13 mouse cellular contexts compared by ENCODE assay signal in the genomic region with DNA sequence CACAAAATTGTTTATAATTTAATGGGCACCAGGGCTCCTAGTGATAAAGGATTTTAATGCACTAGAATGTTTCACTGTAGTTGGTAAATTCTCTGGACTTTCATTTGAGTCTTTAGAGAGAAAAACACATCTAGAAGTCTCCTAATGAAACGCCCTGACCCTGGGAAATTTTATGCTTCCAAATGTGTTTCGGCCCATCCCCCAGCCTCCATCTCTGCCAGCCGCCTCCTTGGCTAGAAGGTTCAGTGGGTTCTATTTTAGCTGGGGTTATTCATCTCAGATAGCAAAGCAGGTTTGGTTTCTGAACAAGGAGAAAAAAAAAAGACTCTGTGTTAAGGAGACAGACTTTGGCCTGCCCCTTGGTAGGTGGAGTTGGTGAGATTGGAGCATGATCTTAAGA.
A peak's percentile ranks its signal among the peaks of the same experiment; 100 is the strongest.
DNase-seq lines count a peak whose midpoint lies in the region; ATAC-seq lines count a peak whose summit lies in the region.
"Had no signal": no experiment of that assay in that cellular context is flagged by ENCODE, and none has a peak within 500 bp of the region (broad histone marks: within the 10 kb centered on the region; RNA-seq: fewer than 3 reads in every experiment).

No protein-coding gene starts in this region.

- no peaks in the 10 kb centered on the region for H3K27me3 ChIP-seq in neural tube, embryonic 11.5 days (ENCODE audit: control insufficient read depth, insufficient read depth, low read length)
- H3K27me3 ChIP-seq in hindbrain, embryonic 12.5 days, result no peaks in the 10 kb centered on the region
- H3K27me3 ChIP-seq in midbrain, embryonic 13.5 days, result no peaks in the 10 kb centered on the region
- H3K27me3 ChIP-seq: heart, embryonic 15.5 days; liver, embryonic 15.5 days had no signal

- H3K36me3 ChIP-seq in neural tube, embryonic 11.5 days (ENCODE audit: control insufficient read depth, insufficient read depth, low read length), result no peaks in the 10 kb centered on the region
- H3K36me3 ChIP-seq in hindbrain, embryonic 12.5 days, result no peaks in the 10 kb centered on the region
- no peaks in the 10 kb centered on the region for H3K36me3 ChIP-seq in midbrain, embryonic 13.5 days
- H3K36me3 ChIP-seq: heart, embryonic 15.5 days; liver, embryonic 15.5 days had no signal

- H3K4me1 ChIP-seq in neural tube, embryonic 11.5 days (ENCODE audit: control insufficient read depth, insufficient read depth, low read length), result peaks cover 10% of the 10 kb centered on the region
- peaks cover 16% of the 10 kb centered on the region for H3K4me1 ChIP-seq in hindbrain, embryonic 12.5 days
- peaks cover 21% of the 10 kb centered on the region for H3K4me1 ChIP-seq in midbrain, embryonic 13.5 days (replicated peaks)
- H3K4me1 ChIP-seq: heart, embryonic 15.5 days; liver, embryonic 15.5 days had no signal

- no peak overlapping the region for H3K9ac ChIP-seq in neural tube, embryonic 11.5 days (ENCODE audit: low read length)
- no peak overlapping the region for H3K9ac ChIP-seq in hindbrain, embryonic 12.5 days
- no peak overlapping the region for H3K9ac ChIP-seq in midbrain, embryonic 13.5 days (replicated peaks)
- H3K9ac ChIP-seq: heart, embryonic 15.5 days; liver, embryonic 15.5 days had no signal

- DNase-seq in cerebellum, postnatal 14 days, result peak; percentile 23 to 29
- no peak for DNase-seq in cerebellum, adult 11 months
- peak; percentile 56 for DNase-seq in neural tube, embryonic 11.5 days (ENCODE audit: low spot score)
- no peak for DNase-seq in neural tube, embryonic 10.5 days (ENCODE audit: extremely low spot score, low spot score)
- no peak for DNase-seq in heart, adult 9 months (ENCODE audit: low spot score in 2 of 2)
- no peak for DNase-seq in left cerebral cortex, adult 9 months (ENCODE audit: low spot score in 2 of 2)
- DNase-seq: spleen, adult 18-20 months had no signal

- ATAC-seq in neural tube, embryonic 11.5 days (ENCODE audit: insufficient read depth, low FRiP score, low TSS enrichment), result 0 out of 2 replicates have a peak, but pooled peaks have one; percentile 11
- no peak for ATAC-seq in hindbrain, embryonic 12.5 days (ENCODE audit: low FRiP score)
- ATAC-seq in midbrain, embryonic 13.5 days, result no peak
- ATAC-seq: intestine, postnatal 0 days had no signal

- 21% methylated on average over 3 of the region's 3 CpGs for WGBS in neural tube, embryonic 11.5 days
- 21% methylated on average over 3 of the region's 3 CpGs for WGBS in hindbrain, embryonic 12.5 days
- 19% methylated on average over 3 of the region's 3 CpGs for WGBS in midbrain, embryonic 13.5 days

- peak overlapping the region; percentile 84 for H3K27ac ChIP-seq in neural tube, embryonic 11.5 days (ENCODE audit: low read depth, low read length)
- peak overlapping the region; percentile 40; the same call in 1 of the 2 replicates for H3K27ac ChIP-seq in hindbrain, embryonic 12.5 days
- H3K27ac ChIP-seq in midbrain, embryonic 13.5 days, result peak overlapping the region; percentile 35; the same call in 1 of the 2 replicates
- H3K27ac ChIP-seq: heart, embryonic 15.5 days; liver, embryonic 15.5 days; macrophage had no signal

- no peaks in the 10 kb centered on the region for H3K9me3 ChIP-seq in neural tube, embryonic 11.5 days (ENCODE audit: control insufficient read depth, low read length)
- peaks cover 5% of the 10 kb centered on the region; the same call in 1 of the 2 replicates for H3K9me3 ChIP-seq in hindbrain, embryonic 12.5 days (replicated peaks)
- no peaks in the 10 kb centered on the region for H3K9me3 ChIP-seq in midbrain, embryonic 13.5 days
- H3K9me3 ChIP-seq: heart, embryonic 15.5 days; liver, embryonic 15.5 days had no signal

- H3K4me2 ChIP-seq in neural tube, embryonic 11.5 days (ENCODE audit: low read depth), result no peak overlapping the region
- H3K4me2 ChIP-seq in hindbrain, embryonic 12.5 days (replicated peaks), result no peak overlapping the region
- no peak overlapping the region for H3K4me2 ChIP-seq in midbrain, embryonic 13.5 days (replicated peaks)
- H3K4me2 ChIP-seq: heart, embryonic 15.5 days; liver, embryonic 15.5 days had no signal

- no peak overlapping the region for H3K4me3 ChIP-seq in neural tube, embryonic 11.5 days (ENCODE audit: low read depth, low read length)
- H3K4me3 ChIP-seq in hindbrain, embryonic 12.5 days, result no peak overlapping the region
- no peak overlapping the region for H3K4me3 ChIP-seq in midbrain, embryonic 13.5 days (replicated peaks)
- H3K4me3 ChIP-seq: heart, embryonic 15.5 days; liver, embryonic 15.5 days had no signal

Comparison
In these comparisons a context has a peak if more than half of its experiments do, and no peak if none do; other contexts are left out.
1. DNase-seq: peak in cerebellum, postnatal 14 days (2 of 2) and neural tube, embryonic 11.5 days (single experiment); none in cerebellum, adult 11 months (single experiment), neural tube, embryonic 10.5 days (single experiment), heart, adult 9 months (0 of 2) and left cerebral cortex, adult 9 months (0 of 2).
2. Peak in every context shown above with its lines, with median percentiles within 50 percentile points of each other: H3K27ac ChIP-seq.